8 mouse cellular contexts compared by ENCODE assay signal in the genomic region with DNA sequence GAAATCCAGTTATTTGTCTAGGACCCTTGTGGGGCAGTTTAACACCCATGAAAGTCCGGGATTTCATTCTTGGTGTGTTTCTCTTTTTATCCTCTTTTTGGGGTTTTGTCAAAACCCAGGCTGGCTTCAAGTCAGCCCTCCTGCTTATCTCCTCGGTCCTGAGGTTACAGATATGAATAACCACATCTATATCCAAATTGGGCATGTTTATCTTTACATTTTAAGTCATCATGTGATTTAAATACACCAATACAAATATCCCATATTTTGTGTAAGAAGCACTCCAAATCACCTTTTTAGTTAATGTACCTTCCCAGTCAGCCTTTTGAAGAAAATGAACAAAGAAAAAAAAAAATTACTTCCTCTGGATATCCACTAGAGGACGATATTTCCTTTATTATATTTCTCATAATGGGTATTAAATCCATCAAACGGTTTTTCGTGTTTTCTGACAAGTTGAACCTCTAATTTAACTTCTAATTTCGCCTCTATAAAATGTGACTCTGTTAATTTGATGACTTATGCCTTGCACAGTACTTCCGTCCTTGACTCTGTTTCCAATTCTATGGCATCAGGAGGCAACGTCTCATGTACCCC. TPM values are rescaled to one million over a fixed set of nuclear protein-coding genes. Genes with fewer than 3 reads are reported as not detected.
A peak's percentile ranks its signal among the peaks of the same experiment; 100 is the strongest.
DNase-seq lines count a peak whose midpoint lies in the region; ATAC-seq lines count a peak whose summit lies in the region.

No protein-coding gene starts in this region.

- H3K27me3 ChIP-seq in heart, embryonic 15.5 days: peaks cover 7% of the 10 kb centered on the region
- peaks cover 9% of the 10 kb centered on the region; the same call in 1 of the 2 replicates for H3K27me3 ChIP-seq in hindbrain, embryonic 15.5 days
- H3K27me3 ChIP-seq in midbrain, embryonic 16.5 days (ENCODE audit: control insufficient read depth, insufficient read depth, low read depth, low read length): no peaks in the 10 kb centered on the region

- H3K9ac ChIP-seq in heart, embryonic 15.5 days: peak overlapping the region; percentile 59
- peak overlapping the region; percentile 44; the same call in 1 of the 2 replicates for H3K9ac ChIP-seq in hindbrain, embryonic 15.5 days
- H3K9ac ChIP-seq in midbrain, embryonic 16.5 days (ENCODE audit: low read depth, low read length): no peak overlapping the region

- no peaks in the 10 kb centered on the region for H3K36me3 ChIP-seq in heart, embryonic 15.5 days
- no peaks in the 10 kb centered on the region for H3K36me3 ChIP-seq in hindbrain, embryonic 15.5 days
- H3K36me3 ChIP-seq in midbrain, embryonic 16.5 days (ENCODE audit: control insufficient read depth, insufficient read depth, low read length): no peaks in the 10 kb centered on the region

- no peak for ATAC-seq in heart, embryonic 15.5 days (replicated peaks; ENCODE audit: insufficient number of reproducible peaks, insufficient read depth, low FRiP score, low read depth)
- no peak for ATAC-seq in hindbrain, embryonic 15.5 days (ENCODE audit: low FRiP score, low read depth)
- ATAC-seq in midbrain, embryonic 16.5 days: no peak

- peak overlapping the region; percentile 81 for H3K4me3 ChIP-seq in heart, embryonic 15.5 days
- H3K4me3 ChIP-seq in hindbrain, embryonic 15.5 days: peak overlapping the region; percentile 71
- peak overlapping the region; percentile 68 for H3K4me3 ChIP-seq in midbrain, embryonic 16.5 days (ENCODE audit: low read depth, low read length)

- H3K9me3 ChIP-seq in heart, embryonic 15.5 days (replicated peaks): no peaks in the 10 kb centered on the region
- no peaks in the 10 kb centered on the region for H3K9me3 ChIP-seq in hindbrain, embryonic 15.5 days
- H3K9me3 ChIP-seq in midbrain, embryonic 16.5 days (replicated peaks; ENCODE audit: control insufficient read depth, low read length, poor library complexity, severe bottlenecking): no peaks in the 10 kb centered on the region

- intact Hi-C loops in heart, postnatal 10 days (cut with DNase I): loop anchor here (1.0 to 5.0 kb wide), 6 partner anchors 38 to 413 kb away; no protein-coding TSS in a partner anchor

- WGBS in heart, embryonic 15.5 days: 14% methylated on average over 8 of the region's 8 CpGs
- WGBS in hindbrain, embryonic 15.5 days: 14% methylated on average over 8 of the region's 8 CpGs
- 16% methylated on average over 8 of the region's 8 CpGs for WGBS in midbrain, embryonic 16.5 days

- peak overlapping the region; percentile 93 for H3K4me2 ChIP-seq in heart, embryonic 15.5 days
- peak overlapping the region; percentile 99 for H3K4me2 ChIP-seq in hindbrain, embryonic 15.5 days
- peak overlapping the region; percentile 96 for H3K4me2 ChIP-seq in midbrain, embryonic 16.5 days (ENCODE audit: low read length)

- peaks cover 14% of the 10 kb centered on the region for H3K4me1 ChIP-seq in heart, embryonic 15.5 days (replicated peaks)
- peaks cover 38% of the 10 kb centered on the region for H3K4me1 ChIP-seq in hindbrain, embryonic 15.5 days (replicated peaks)
- peaks cover 20% of the 10 kb centered on the region; the same call in 1 of the 2 replicates for H3K4me1 ChIP-seq in midbrain, embryonic 16.5 days (ENCODE audit: control insufficient read depth, insufficient read depth, low read length)

- no peak overlapping the region for H3K27ac ChIP-seq in heart, embryonic 15.5 days
- H3K27ac ChIP-seq in hindbrain, embryonic 15.5 days (replicated peaks): no peak overlapping the region
- H3K27ac ChIP-seq in midbrain, embryonic 16.5 days (ENCODE audit: low read length): no peak overlapping the region

- no peak for DNase-seq in heart, postnatal 10 days
- DNase-seq in R1 (ENCODE audit: low read depth, low spot score): peak; percentile 18
- DNase-seq in right cerebral cortex, postnatal 36 days (ENCODE audit: low spot score in 2 of 2): no peak
- DNase-seq in adrenal gland, adult (ENCODE audit: inconsistent age in 2 of 2, low spot score in 1 of 2): no peak
- DNase-seq in cerebellum, adult 9-11 months: no peak

RNA-seq across cellular contexts. Expression of gene Abtb2, which starts 1.6 kb away (rescaled TPM):
- polyA plus RNA-seq in heart, embryonic 15.5 days (2015; fragmentation: Nextera tagmentation; extraction: Ambion mirVana): 20.2 and 21.4 TPM in 2 replicates
- 10 to 100 TPM; 21.1 to 27.6 TPM for total RNA-seq in heart, postnatal 10 days (2021)
- polyA plus RNA-seq in hindbrain, embryonic 15.5 days (2015; fragmentation: Nextera tagmentation; extraction: Ambion mirVana): 12.5 and 13.2 TPM in 2 replicates
- 8.7 and 9.0 TPM in 2 replicates for polyA plus RNA-seq in midbrain, embryonic 16.5 days (2015; fragmentation: Nextera tagmentation; extraction: Ambion mirVana)
